Mouse (Mus musculus): ENCODE measurements around the gene Cpb2.

Gene Cpb2

GRCm38 (mm10) chr14:75246024-75247000 lies 4.2 kb downstream of the Cpb2 start:
- DNase-seq (ENCODE audit: low spot score) = no peak

- no peak for DNase-seq (ENCODE audit: low spot score)
Observed at GRCm38 (mm10) chr14:75250432-75250831, 8.3 kb downstream of the Cpb2 start.

DNA sequence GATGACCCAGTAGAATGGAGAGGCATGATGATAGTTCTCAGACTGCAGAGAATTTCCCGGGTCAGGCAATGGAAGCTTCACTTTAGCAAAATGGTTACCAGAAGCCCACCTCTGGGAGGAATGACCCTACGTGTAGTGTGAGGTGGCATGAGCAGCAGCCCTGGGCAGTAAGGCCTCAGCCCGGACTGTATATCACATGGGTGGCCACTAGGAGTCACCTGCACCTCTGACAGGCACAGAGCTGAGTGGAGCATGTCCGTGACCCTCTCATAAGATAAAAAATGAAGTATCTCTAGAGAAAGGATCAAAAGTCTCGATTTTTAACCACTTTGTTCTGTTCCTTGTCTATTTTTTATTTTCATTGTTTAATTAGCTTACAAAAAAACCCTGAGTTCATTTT lies 14.4 kb downstream of the Cpb2 start:
- DNase-seq (ENCODE audit: low spot score) = no peak

- no peak for DNase-seq (ENCODE audit: low spot score)
Observed at GRCm38 (mm10) chr14:75269531-75269930, 27.4 kb downstream of the Cpb2 start.

GRCm38 (mm10) chr14:75279716-75280115 lies 37.6 kb downstream of the Cpb2 start:
- DNase-seq (ENCODE audit: low spot score) = no peak

DNA sequence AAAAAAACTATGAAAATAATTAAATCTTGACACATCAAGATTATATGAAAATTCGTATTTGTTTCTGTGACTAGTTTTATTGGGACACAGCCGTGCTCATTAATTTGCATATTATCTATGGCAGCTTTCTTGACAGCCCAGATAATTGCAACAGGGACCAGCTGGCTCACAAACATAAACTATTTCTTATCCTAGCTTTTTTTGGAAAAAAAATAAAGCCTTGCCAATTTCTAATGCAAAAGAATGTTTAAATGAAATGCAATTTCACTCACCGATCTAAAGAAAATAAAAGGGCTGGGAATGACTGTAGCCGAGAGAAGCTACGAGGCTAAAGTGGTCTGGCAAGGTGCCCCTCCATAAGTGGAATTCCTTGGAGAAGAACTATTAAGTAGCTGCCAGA lies 38.3 kb downstream of the Cpb2 start:
- no peak for DNase-seq (ENCODE audit: low spot score)

GRCm38 (mm10) chr14:75283609-75284192 lies 41.6 kb downstream of the Cpb2 start:
- no peak for DNase-seq (ENCODE audit: low spot score)

GRCm38 (mm10) chr14:75284193-75284915 lies 42.3 kb downstream of the Cpb2 start, which contains the start of gene Zc3h13:
TSS of gene Zc3h13 (plus strand) at chr14:75284373.
- peak; percentile 91 for DNase-seq (ENCODE audit: low spot score)

DNA sequence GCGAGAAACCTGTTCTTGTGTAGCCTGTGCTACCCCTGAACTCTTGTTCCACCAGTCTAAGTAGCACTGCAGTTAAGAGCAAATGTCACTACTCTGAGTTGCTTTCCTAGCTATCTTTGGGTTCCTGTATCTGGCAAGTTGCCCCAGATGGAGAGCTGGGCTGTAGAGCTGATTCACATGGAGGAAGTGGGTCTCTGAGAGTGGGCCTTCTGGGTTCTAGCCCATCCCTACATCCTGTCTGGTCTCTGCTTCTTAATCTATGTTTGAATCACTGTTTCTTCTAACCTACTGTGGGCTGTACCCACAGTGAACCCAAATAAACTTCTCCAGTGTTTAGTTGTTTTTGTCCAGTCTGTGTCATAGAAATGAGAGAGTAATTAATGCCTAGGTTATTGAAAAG lies 59.0 kb downstream of the Cpb2 start:
- DNase-seq (ENCODE audit: low spot score) = no peak

- no peak for DNase-seq (ENCODE audit: low spot score)
Observed at GRCm38 (mm10) chr14:75303807-75304206, 61.7 kb downstream of the Cpb2 start.

DNA sequence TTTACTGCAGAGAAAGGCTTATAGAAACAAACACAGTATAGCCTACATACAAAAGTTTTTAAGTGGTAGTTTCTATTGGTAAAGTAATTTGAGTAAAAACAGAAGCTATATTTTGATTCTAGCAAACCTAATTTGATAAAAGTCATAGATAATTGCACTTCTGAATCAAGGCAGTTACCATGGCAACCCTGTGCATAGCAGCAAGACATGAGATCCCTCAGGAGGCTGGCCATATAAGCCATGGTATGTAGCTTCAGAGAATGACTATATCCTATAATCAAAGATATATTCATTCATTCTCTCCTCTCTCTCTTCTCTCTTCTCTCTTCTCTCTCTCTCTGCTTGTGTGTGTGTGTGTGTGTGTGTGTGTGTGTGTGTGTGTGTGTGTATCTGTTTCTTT lies 65.8 kb downstream of the Cpb2 start:
- no peak for DNase-seq (ENCODE audit: low spot score)

- DNase-seq (ENCODE audit: low spot score) = no peak
Observed at GRCm38 (mm10) chr14:75309336-75309992, 67.4 kb downstream of the Cpb2 start.

DNA sequence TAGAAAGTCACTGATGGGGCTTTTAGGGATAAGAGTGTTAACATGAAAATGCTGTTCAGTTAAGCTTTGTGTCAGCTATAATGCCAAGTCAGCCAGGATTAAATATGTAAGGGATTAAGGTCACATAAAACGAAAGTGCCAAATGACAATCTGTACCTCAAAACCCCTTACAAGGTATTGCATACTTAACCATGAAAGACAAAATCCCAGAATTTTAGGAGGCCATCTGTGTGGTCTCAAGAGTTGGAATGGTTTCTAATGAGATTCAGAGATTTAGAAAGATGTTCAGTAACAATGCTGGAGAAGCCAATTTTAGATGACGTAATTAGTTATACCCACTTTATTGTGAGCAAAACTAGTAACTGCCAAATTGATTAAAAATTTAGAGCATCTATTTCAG lies 72.4 kb downstream of the Cpb2 start:
- no peak for DNase-seq (ENCODE audit: low spot score)

GRCm38 (mm10) chr14:75318736-75319135 lies 76.6 kb downstream of the Cpb2 start:
- DNase-seq (ENCODE audit: low spot score) = no peak

- DNase-seq (ENCODE audit: low spot score) = no peak
Observed at GRCm38 (mm10) chr14:75320269-75320668, 78.2 kb downstream of the Cpb2 start.

DNA sequence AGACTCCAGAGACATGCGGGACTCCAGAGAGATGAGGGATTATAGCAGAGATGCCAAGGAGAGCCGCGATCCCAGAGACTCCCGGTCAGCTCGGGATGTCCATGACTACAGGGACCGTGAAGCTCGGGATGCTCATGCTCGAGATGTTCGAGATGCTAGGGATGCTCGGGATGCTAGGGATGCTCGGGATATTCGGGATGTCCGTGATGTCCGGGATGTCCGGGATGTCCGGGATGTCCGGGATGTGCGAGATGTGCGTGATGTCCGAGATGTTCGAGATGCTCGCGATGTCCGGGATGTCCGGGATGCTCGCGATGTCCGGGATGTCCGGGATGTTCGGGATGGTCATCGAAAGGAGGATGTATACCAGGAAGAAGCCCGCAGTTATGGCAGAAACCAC lies 81.3 kb downstream of the Cpb2 start:
- DNase-seq (ENCODE audit: low spot score) = no peak

- DNase-seq (ENCODE audit: low spot score) = no peak
Observed at GRCm38 (mm10) chr14:75328062-75328461, 86.0 kb downstream of the Cpb2 start.

DNA sequence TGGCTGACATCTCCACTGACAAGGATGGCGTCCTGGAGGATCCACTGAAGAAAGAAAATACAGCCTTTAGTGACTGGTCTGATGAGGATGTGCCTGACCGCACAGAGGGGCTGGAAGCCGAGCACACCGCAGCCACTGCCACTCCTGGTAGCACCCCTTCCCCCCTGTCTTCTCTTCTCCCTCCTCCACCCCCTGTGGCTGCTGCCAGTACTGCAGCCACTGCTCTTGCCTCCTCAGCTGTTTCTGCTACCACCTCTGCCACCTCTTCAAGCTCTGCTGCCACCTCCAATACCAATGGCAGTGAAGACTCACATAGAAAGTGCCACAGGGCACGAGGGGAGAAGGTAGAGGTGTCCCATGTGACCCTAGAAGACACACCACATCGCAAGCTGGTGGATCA lies 88.5 kb downstream of the Cpb2 start:
- DNase-seq (ENCODE audit: low spot score) = no peak
